Mouse (Mus musculus) neural tube, embryonic 10.5 days (tissue): ENCODE measurements around the gene Bnc2.
A peak's percentile ranks its signal among the peaks of the same experiment; 100 is the strongest.

ENCODE experiments used
- DNase-seq: peaks from one replicate; pipeline ENCODE4 v3.0.0-alpha.2; 2017; ENCODE audit warnings: low spot score; ENCODE audit errors: extremely low spot score

Gene Bnc2

DNA sequence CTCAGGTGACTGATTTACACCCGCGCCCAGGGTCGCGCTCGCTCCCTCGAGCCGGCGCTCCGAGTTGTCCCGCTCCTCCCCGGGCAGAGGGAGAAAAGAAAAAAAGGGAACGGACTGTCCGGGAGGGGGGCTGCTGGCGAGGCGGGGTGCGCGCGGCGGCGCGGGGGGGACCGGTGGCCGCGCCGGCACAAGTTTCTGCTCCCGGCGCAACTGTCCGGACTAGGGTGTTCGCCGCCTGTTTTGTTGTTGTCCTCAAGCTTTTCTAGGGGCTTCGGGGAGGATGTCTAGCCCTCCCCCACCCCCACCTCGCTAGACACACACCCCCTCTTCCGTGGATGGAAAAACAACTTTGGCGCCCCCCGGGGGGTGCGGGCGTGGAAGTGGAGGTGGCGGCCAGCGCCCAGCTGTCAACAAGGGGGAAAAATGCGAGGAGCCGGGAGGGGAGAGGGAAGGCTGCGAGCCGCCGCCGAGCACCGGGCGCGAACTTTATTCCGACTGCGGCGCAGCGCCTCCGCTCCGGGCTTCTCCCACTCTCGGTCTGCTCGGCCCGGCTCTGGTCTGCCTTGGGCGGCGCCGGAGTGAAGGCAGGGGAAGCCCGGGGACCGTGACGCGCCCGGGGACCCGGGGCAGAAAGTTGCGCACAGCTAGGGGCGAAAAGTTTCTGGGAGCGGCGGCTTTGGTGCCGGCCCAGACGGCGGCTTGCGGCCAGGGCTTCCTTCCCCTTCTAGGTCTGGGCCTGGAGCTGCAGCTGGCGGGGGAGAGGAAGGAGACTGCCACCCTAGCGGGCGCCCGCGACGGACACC, at the start of gene Bnc2:
TSS of gene Bnc2 (minus strand) at position 105 of the 803 bp plus-strand sequence.
- DNase-seq = peak; percentile 78

DNA sequence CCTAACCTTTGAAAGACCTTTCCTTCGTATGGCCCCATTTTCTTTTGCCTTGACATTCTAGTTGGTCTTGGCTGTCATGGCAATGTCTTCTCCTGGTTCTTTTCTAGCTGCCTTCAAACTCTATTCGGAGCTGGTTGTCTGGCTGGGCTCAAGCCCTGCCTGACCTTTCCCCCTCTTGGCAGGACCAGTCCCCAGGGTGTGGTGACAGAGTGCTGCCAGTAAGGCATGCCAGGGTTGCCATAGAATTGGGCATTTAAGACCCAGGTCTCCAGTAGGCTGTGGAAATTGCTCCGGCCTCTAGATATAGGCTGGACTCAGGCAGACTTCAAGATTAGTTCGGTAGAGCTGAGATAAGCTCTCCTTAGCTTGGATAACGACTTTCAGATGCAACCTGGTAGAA, 32.9 kb upstream of the Bnc2 start:
- DNase-seq = no peak

DNA sequence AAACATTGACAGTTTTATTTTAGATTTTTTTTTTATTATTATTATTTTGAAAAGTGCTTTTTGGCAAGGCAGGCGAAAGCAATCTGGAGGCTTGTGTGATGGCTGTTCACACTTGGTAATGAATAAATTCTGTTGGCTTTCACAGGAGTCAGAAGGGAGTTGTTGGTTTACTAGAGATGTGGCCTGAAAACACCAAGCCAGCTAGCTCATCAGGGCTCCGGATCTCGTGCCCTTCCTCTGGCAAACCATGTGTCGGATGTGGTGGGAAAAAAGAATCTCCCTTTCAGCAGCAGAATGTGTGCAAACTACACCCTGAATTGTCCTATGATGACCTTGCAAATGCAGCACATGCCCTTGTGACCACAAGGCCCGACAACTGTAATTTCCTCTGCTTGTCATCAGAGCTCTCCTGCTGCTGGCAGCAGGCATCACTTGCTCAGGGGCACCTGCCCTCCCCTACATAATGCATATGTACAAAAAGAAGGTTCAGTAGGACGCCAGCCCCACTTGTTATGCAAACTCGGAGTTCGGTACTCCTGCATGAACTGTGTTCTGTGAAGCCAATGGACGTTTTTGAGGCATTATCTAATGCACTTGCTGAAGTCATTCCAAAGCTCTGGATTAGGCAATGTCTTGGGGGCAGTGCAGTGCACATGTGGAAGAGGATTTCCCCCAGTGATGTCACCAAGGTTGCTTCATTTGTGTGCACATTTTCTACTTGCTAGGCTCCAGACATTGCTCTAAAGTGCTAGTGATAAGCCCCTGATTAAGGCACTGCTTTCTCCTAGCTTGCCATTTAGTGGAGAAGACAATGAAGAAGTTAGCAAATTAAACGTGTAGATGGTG, 10.7 kb upstream of the Bnc2 start:
- no peak for DNase-seq

- no peak for DNase-seq
Observed at GRCm38 (mm10) chr4:84685009-84685408, 9.9 kb upstream of the Bnc2 start.

GRCm38 (mm10) chr4:84675974-84676315, 870 bp upstream of the Bnc2 start:
- DNase-seq = no peak

- DNase-seq = no peak
Observed at GRCm38 (mm10) chr4:84674318-84675170, 531 bp downstream of the Bnc2 start.

- DNase-seq = no peak
Observed at GRCm38 (mm10) chr4:84673681-84674307, 1.3 kb downstream of the Bnc2 start.

- DNase-seq = peak; percentile 33
Observed at GRCm38 (mm10) chr4:84672181-84672791, 2.8 kb downstream of the Bnc2 start.

DNA sequence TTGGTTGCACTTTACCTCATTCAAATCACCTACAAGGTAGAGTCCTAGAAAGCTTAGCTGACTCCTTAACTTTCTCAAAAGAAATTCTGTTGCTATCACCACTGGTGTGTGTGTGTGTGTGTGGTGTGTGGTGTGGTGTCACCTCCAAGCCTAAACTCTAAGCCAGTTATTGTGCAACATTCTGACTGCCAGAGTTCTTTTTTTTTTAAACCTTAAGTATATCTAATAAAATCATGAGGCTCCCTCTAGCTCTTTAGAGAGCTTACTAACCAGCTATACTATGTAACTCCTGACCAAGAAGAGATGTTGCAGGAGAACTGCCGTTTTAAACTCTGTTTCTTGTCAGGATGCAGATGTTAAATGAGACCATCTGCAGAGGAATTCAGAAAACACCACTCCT, 4.1 kb downstream of the Bnc2 start:
- DNase-seq = no peak

GRCm38 (mm10) chr4:84669650-84670049, 5.4 kb downstream of the Bnc2 start:
- DNase-seq = no peak

DNA sequence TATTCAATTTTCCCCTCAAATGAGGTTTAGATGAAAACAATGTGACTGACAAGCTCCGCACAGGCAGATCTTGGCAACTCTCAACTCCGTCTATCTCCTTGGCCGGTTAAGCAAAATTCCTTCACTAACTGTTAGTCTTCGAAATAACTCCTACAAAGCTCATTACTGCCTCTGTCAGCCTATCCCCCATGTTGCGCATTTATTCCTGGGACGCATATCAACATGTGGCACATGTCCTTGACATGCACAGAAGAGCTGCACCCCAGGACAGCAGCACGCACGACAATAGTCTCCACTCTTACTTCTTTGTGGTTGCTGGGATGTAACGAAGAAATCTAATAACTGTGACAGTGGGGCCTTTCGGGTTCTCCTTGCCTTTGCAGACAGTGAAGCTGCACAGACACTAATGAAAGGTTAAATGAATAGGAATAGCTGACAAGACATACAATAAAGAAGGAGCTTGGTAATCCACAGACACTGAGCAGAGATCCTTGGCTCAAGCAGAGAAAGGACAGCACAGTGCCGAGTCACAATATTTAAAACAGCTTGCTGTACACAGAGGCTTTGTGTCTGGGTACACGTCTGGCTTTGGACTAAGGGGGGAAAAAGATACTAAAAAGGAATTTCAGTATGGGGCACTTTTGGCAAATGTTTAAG, 6.0 kb downstream of the Bnc2 start:
- DNase-seq = no peak

GRCm38 (mm10) chr4:84668226-84668625, 6.8 kb downstream of the Bnc2 start:
- DNase-seq = no peak

GRCm38 (mm10) chr4:84662228-84663065, 12.6 kb downstream of the Bnc2 start:
- DNase-seq = no peak

- DNase-seq = no peak
Observed at GRCm38 (mm10) chr4:84661341-84661740, 13.7 kb downstream of the Bnc2 start.

GRCm38 (mm10) chr4:84651786-84652185, 23.3 kb downstream of the Bnc2 start:
- no peak for DNase-seq

- DNase-seq = no peak
Observed at GRCm38 (mm10) chr4:84646576-84646975, 28.5 kb downstream of the Bnc2 start.

GRCm38 (mm10) chr4:84639166-84639565, 35.9 kb downstream of the Bnc2 start:
- DNase-seq = no peak

GRCm38 (mm10) chr4:84637641-84638040, 37.4 kb downstream of the Bnc2 start:
- DNase-seq = peak; percentile 78

GRCm38 (mm10) chr4:84634751-84635150, 40.3 kb downstream of the Bnc2 start:
- DNase-seq = no peak
